Mouse (Mus musculus): ENCODE measurements at regions not wholly inside any gene's neighbourhood (a gene's known extent, or its start where the extent isn't known, plus 50 kb on each side); places are given as distances from the start of the nearest gene placed in this dataset.

DNA sequence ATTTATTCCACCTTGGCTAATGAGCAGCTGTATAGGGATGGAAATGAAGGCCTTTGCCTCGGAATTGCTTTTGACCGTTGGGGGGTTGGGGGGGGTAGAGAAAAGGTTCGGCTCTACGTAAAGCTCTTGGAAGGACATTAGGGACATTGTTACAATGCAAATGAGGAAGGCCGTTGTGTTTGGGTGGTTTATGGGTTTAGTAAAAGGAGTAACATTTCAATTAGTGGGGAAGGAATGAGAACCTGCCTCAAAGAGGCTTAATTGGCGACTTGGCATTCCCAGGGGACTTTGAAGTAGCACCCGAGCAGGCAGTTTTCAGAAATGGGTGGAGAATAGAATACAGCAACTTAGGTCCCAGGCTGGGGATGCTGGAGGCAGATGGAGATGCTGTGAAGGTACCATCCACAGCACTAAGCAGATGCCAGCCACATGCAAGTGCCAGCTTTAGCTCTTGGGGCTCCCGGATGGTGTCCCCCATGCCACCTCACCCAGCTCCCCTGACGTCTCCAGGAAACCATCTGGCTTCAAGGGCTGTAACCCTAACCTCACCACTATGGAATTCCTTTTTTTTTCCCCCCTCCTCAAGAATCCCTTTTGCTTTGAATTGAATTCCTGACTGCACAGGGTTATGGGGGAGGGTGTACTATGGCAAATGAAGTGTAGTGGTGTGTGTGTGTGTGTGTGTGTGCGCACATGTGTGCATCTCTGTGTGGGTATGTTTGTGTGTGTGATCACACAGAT is 180.8 kb upstream of the Hes1 start:
- Histone ChIP-seq H3K4me3 (ENCODE audit: low read depth, low read length) (no peak overlapping the region), H3K4me2 (ENCODE audit: low read depth, low read length) (no peak overlapping the region), H3K27ac (replicated peaks; ENCODE audit: low read depth, low read length) (no peak overlapping the region), H3K9me3 (replicated peaks; ENCODE audit: control insufficient read depth, low read length) (no peaks in the 10 kb centered on the region), H3K9ac (replicated peaks; ENCODE audit: low read length) (no peak overlapping the region), H3K36me3 (replicated peaks; ENCODE audit: control insufficient read depth, insufficient read depth, low read depth, low read length) (no peaks in the 10 kb centered on the region), H3K27me3 (ENCODE audit: control insufficient read depth, insufficient read depth, low read length) (no peaks in the 10 kb centered on the region), H3K4me1 (ENCODE audit: control insufficient read depth, insufficient read depth, low read length) (no peaks in the 10 kb centered on the region)
- WGBS: 16% methylated on average over 10 of the region's 10 CpGs
- ATAC-seq (replicated peaks; ENCODE audit: insufficient number of reproducible peaks, low FRiP score, low TSS enrichment, low read depth) (peak; percentile 58), DNase-seq (ENCODE audit: low spot score) (peak; percentile 75)

DNA sequence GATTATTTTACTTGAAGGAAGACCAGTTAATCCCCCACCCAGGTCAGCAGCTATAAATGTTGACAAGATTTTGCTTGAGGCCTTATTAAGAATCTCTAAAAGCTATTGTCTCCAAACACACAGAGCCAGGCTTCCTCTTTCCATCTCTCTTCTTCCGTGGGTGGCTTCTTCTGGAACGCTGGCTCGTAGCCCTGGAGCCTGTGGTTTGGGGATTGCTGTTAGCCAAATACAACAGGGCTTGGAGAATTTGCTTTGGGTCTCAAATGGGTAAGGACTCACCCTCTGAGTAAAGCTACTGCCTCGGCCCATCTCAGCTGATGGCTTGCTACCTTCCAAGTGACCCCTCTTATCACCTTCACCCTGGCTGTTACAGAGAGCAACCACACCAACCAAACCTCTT is 179.3 kb upstream of the Hes1 start:
- DNase-seq (ENCODE audit: low spot score) (no peak), ATAC-seq (replicated peaks; ENCODE audit: insufficient number of reproducible peaks, low FRiP score, low TSS enrichment, low read depth) (no peak)
- H3K9ac ChIP-seq (replicated peaks; ENCODE audit: low read length): no peak overlapping the region
- H3K36me3 ChIP-seq (replicated peaks; ENCODE audit: control insufficient read depth, insufficient read depth, low read depth, low read length): no peaks in the 10 kb centered on the region
- no peak overlapping the region for H3K4me2 ChIP-seq (ENCODE audit: low read depth, low read length)
- no peaks in the 10 kb centered on the region for H3K27me3 ChIP-seq (ENCODE audit: control insufficient read depth, insufficient read depth, low read length)
- H3K9me3 ChIP-seq (replicated peaks; ENCODE audit: control insufficient read depth, low read length): no peaks in the 10 kb centered on the region
- no peak overlapping the region for H3K4me3 ChIP-seq (ENCODE audit: low read depth, low read length)
- no peak overlapping the region for H3K27ac ChIP-seq (replicated peaks; ENCODE audit: low read depth, low read length)
- WGBS: 82% methylated on average over 4 of the region's 4 CpGs
- H3K4me1 ChIP-seq (ENCODE audit: control insufficient read depth, insufficient read depth, low read length): no peaks in the 10 kb centered on the region

DNA sequence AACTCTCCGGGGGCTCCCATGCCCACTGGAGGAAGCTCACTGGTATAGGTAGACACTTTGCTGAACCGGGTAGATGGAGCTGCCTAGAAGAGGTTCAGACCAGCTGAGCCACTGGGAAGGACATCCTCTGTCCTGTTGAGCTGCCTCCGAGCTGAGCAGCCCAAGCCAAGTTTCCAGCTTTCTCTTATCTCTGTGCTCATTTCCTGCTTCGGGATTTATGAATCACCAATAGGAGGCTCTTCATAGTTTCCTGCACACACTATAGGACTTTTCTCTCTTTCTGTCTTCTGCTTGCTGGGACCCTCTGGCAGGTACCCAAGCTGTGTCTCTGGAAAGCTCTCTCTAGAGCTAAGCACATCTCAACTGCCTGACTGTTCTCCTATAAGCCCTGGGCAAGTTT is 177.4 kb upstream of the Hes1 start:
- ATAC-seq (replicated peaks; ENCODE audit: insufficient number of reproducible peaks, low FRiP score, low TSS enrichment, low read depth): no peak
- Histone ChIP-seq H3K9ac (replicated peaks; ENCODE audit: low read length) (no peak overlapping the region), H3K4me1 (ENCODE audit: control insufficient read depth, insufficient read depth, low read length) (no peaks in the 10 kb centered on the region), H3K9me3 (replicated peaks; ENCODE audit: control insufficient read depth, low read length) (no peaks in the 10 kb centered on the region), H3K36me3 (replicated peaks; ENCODE audit: control insufficient read depth, insufficient read depth, low read depth, low read length) (no peaks in the 10 kb centered on the region), H3K27me3 (ENCODE audit: control insufficient read depth, insufficient read depth, low read length) (no peaks in the 10 kb centered on the region), H3K27ac (replicated peaks; ENCODE audit: low read depth, low read length) (no peak overlapping the region), H3K4me2 (ENCODE audit: low read depth, low read length) (no peak overlapping the region), H3K4me3 (ENCODE audit: low read depth, low read length) (no peak overlapping the region)
- no peak for DNase-seq (ENCODE audit: low spot score)
- WGBS: 91% methylated on average over 4 of the region's 4 CpGs

DNA sequence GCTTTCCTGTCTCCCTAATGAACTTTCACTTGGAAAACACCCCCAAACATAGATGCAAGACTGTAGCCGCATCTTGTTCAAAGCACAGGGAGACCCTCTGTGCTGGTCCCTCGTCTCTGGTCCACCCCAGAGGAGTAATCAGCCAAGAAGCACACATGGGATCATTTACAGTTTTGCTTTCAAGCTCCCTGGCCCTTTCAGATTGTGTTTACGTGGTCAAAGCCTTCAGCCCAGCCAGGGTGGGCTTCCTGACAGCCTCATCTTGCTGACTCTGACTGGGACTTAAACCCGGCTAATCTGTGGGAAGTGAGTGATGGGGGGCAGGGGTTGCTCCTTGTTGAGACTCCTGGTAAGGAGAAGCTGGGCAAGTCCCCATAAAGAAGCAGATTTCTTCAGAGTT is 174.8 kb upstream of the Hes1 start:
- ATAC-seq (replicated peaks; ENCODE audit: insufficient number of reproducible peaks, low FRiP score, low TSS enrichment, low read depth) (no peak), DNase-seq (ENCODE audit: low spot score) (peak; percentile 70)
- peaks cover 4% of the 10 kb centered on the region for H3K4me1 ChIP-seq (ENCODE audit: control insufficient read depth, insufficient read depth, low read length)
- H3K27ac ChIP-seq (replicated peaks; ENCODE audit: low read depth, low read length): no peak overlapping the region
- H3K27me3 ChIP-seq (ENCODE audit: control insufficient read depth, insufficient read depth, low read length): no peaks in the 10 kb centered on the region
- no peaks in the 10 kb centered on the region for H3K36me3 ChIP-seq (replicated peaks; ENCODE audit: control insufficient read depth, insufficient read depth, low read depth, low read length)
- no peak overlapping the region; the same call in 1 of the 2 replicates for H3K4me2 ChIP-seq (ENCODE audit: low read depth, low read length)
- no peaks in the 10 kb centered on the region for H3K9me3 ChIP-seq (replicated peaks; ENCODE audit: control insufficient read depth, low read length)
- H3K9ac ChIP-seq (replicated peaks; ENCODE audit: low read length): no peak overlapping the region
- no peak overlapping the region for H3K4me3 ChIP-seq (ENCODE audit: low read depth, low read length)
- 14% methylated on average over 4 of the region's 4 CpGs for WGBS

DNA sequence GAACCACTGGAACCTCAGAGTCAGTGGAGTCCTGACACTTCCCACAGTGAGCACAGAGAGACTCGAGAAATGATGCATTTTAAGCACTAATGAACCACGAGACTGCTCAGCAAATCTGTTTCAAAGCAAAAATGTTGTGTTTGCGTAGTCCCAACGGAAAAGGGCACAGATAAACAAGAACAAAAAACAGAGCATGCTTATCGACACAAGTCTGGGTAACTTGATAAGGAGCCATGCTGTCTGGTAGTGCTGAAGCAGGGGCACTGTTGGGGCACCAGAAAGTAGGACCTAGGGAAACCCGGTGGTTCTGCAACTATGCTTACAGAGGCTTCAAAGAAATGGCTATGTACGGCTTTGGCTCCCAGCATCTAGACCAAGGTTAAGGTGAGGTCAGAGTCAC is 172.7 kb upstream of the Hes1 start:
- H3K9me3 ChIP-seq (replicated peaks; ENCODE audit: control insufficient read depth, low read length): no peaks in the 10 kb centered on the region
- H3K4me2 ChIP-seq (ENCODE audit: low read depth, low read length): no peak overlapping the region
- H3K36me3 ChIP-seq (replicated peaks; ENCODE audit: control insufficient read depth, insufficient read depth, low read depth, low read length): no peaks in the 10 kb centered on the region
- no peak overlapping the region for H3K9ac ChIP-seq (replicated peaks; ENCODE audit: low read length)
- ATAC-seq (replicated peaks; ENCODE audit: insufficient number of reproducible peaks, low FRiP score, low TSS enrichment, low read depth) (no peak), DNase-seq (ENCODE audit: low spot score) (no peak)
- no peak overlapping the region for H3K4me3 ChIP-seq (ENCODE audit: low read depth, low read length)
- no peak overlapping the region for H3K27ac ChIP-seq (replicated peaks; ENCODE audit: low read depth, low read length)
- WGBS: 54% methylated on average over 7 of the region's 7 CpGs
- no peaks in the 10 kb centered on the region for H3K27me3 ChIP-seq (ENCODE audit: control insufficient read depth, insufficient read depth, low read length)
- peaks cover 4% of the 10 kb centered on the region for H3K4me1 ChIP-seq (ENCODE audit: control insufficient read depth, insufficient read depth, low read length)

DNA sequence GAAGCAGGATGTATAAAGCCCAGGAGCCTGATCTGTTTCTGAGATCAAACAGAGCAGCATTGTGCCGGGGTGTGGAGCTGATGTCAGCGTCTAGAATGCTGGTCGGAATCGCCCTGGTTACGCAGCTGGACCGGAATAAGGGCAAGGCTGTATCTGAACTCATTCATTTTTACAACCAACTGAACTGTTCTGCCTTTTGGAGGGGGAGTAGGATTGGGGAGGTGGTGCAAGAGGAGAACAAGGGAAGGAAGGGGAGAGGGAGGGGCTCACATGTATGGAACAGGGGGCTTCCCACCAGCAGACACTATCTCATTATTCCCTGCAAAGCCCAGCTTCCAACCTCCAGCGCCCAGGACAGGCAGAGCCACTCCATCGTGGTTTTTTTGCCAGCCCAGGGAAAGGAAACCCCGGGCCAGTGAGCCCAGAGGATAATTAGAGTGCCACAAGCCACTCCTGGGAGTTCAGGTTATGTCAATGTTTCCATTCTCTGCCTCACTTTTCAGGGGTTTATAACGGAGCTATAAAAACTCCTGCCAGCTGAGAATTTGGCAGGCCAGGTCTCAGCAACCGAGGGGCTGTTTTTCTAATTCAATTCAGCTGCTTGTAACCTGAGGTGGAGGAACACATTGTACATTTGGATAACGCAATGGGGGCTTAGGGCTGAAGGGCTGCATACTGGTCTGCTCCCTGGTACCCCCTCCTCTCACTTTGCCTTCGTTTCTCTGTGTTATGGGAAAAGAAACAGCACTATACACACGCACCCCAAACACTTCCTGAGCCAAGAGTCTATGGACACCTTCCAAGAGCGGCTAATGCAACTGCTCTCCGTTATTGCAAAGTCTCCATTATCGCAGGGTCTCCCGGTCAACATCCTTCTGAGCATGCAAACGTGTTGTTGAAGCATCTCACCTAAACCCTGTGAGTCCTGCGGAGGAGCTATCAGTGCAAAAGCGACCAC is 170.0 kb upstream of the Hes1 start:
- Histone ChIP-seq H3K27ac (replicated peaks; ENCODE audit: low read depth, low read length) (no peak overlapping the region), H3K9me3 (replicated peaks; ENCODE audit: control insufficient read depth, low read length) (no peaks in the 10 kb centered on the region), H3K4me3 (ENCODE audit: low read depth, low read length) (no peak overlapping the region), H3K27me3 (ENCODE audit: control insufficient read depth, insufficient read depth, low read length) (no peaks in the 10 kb centered on the region), H3K4me2 (ENCODE audit: low read depth, low read length) (peak overlapping the region; percentile 10; the same call in 1 of the 2 replicates), H3K36me3 (replicated peaks; ENCODE audit: control insufficient read depth, insufficient read depth, low read depth, low read length) (no peaks in the 10 kb centered on the region), H3K4me1 (ENCODE audit: control insufficient read depth, insufficient read depth, low read length) (peaks cover 4% of the 10 kb centered on the region), H3K9ac (replicated peaks; ENCODE audit: low read length) (no peak overlapping the region)
- peak; percentile 64 for ATAC-seq (replicated peaks; ENCODE audit: insufficient number of reproducible peaks, low FRiP score, low TSS enrichment, low read depth)
- DNase-seq (ENCODE audit: low spot score): peak; percentile 83
- WGBS: 27% methylated on average over 21 of the region's 21 CpGs

DNA sequence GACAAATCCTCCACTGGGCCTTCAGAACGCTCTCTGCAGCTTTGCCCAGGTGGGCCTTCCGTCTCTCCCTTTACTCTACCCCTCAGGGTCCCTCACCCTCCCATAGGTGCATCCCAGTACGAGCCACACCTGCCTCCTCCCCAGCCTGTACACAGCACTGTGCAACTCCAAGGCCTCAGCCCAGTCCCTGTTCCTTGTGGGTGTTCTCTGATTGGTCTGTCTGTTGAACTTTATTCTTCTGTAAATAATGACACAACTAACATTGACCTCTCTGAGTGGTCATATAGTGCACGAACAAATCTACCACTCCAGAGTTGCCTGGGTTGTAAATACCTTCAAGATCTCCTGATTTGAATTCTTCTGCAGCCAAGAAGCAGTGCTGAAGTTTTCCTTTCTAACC is 167.8 kb upstream of the Hes1 start:
- 84% methylated on average over 4 of the region's 4 CpGs for WGBS
- Histone ChIP-seq H3K4me1 (ENCODE audit: control insufficient read depth, insufficient read depth, low read length) (peaks cover 4% of the 10 kb centered on the region), H3K4me3 (ENCODE audit: low read depth, low read length) (no peak overlapping the region), H3K4me2 (ENCODE audit: low read depth, low read length) (no peak overlapping the region), H3K27ac (replicated peaks; ENCODE audit: low read depth, low read length) (no peak overlapping the region), H3K9me3 (replicated peaks; ENCODE audit: control insufficient read depth, low read length) (no peaks in the 10 kb centered on the region), H3K9ac (replicated peaks; ENCODE audit: low read length) (no peak overlapping the region), H3K27me3 (ENCODE audit: control insufficient read depth, insufficient read depth, low read length) (no peaks in the 10 kb centered on the region), H3K36me3 (replicated peaks; ENCODE audit: control insufficient read depth, insufficient read depth, low read depth, low read length) (no peaks in the 10 kb centered on the region)
- no peak for ATAC-seq (replicated peaks; ENCODE audit: insufficient number of reproducible peaks, low FRiP score, low TSS enrichment, low read depth)
- no peak for DNase-seq (ENCODE audit: low spot score)

DNA sequence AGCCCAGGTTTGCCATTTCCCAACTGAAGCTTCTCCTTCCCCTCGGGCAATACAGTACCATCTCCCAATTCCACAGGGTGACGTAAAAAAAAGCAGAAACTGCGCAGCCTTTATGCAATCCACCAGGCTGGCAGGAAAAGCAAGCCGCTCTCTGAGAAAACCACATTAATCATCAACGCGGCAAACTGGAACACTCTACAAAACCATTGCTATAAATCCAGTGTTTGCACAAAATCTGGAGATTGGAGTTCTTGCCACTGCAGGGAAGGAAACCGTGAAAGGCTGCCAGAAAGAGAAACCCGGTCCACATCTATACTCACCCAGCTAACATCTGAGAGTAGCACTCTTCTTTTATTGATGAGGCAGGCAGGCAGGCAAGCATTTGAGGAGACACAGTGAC is 160.7 kb upstream of the Hes1 start:
- Histone ChIP-seq H3K4me3 (ENCODE audit: low read depth, low read length) (no peak overlapping the region), H3K9ac (replicated peaks; ENCODE audit: low read length) (no peak overlapping the region), H3K4me2 (ENCODE audit: low read depth, low read length) (no peak overlapping the region), H3K4me1 (ENCODE audit: control insufficient read depth, insufficient read depth, low read length) (peaks cover 5% of the 10 kb centered on the region; the same call in 1 of the 2 replicates), H3K9me3 (replicated peaks; ENCODE audit: control insufficient read depth, low read length) (no peaks in the 10 kb centered on the region), H3K27ac (replicated peaks; ENCODE audit: low read depth, low read length) (no peak overlapping the region), H3K36me3 (replicated peaks; ENCODE audit: control insufficient read depth, insufficient read depth, low read depth, low read length) (no peaks in the 10 kb centered on the region), H3K27me3 (ENCODE audit: control insufficient read depth, insufficient read depth, low read length) (no peaks in the 10 kb centered on the region)
- WGBS: 69% methylated on average over 8 of the region's 8 CpGs
- DNase-seq (ENCODE audit: low spot score): no peak
- ATAC-seq (replicated peaks; ENCODE audit: insufficient number of reproducible peaks, low FRiP score, low TSS enrichment, low read depth): no peak
